Mouse (Mus musculus) lung, postnatal 14 days (tissue): ENCODE data around the gene Spag16.

ENCODE experiments used
- DNase-seq: peaks from one replicate; pipeline ENCODE4 v3.0.0; 2021

Spag16 gene

GRCm38 (mm10) chr1:70104683-70105082 lies 277.9 kb downstream of the Spag16 start:
- no peak for DNase-seq

DNA sequence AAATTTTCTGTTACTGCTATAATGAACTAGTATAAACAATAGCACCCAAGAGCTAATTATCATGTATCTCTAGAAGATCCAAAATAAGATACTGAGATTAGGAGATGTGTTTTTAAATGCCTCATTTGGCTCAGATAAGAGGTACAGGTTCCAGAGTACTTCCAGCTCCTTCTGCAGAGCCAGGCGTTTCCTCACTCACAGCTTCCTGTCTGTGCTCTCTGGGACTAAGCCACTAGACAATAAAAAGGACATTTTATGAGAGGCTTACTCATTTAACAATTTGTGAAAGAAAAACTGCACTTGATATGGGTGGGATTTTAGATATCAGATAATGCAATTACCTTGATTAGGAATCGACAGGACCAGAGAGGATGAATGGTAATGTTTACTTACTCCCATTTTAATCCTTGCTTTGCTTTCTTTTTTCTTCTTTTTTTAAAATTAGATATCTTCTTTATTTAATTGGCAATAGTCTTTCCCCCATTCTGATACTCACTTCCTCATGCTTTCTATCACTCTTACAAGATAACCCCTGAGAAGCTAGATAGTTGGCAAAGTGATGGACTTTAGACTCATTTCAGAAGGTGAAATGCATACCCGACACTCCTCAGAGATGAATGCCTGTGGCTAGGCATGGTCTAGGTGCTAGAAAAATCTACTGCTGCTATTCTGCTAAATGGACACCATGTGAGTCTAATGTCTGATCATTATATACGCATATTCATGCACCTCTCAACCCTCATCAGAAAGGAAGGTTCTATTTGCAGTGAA lies 289.6 kb downstream of the Spag16 start:
- no peak for DNase-seq

DNA sequence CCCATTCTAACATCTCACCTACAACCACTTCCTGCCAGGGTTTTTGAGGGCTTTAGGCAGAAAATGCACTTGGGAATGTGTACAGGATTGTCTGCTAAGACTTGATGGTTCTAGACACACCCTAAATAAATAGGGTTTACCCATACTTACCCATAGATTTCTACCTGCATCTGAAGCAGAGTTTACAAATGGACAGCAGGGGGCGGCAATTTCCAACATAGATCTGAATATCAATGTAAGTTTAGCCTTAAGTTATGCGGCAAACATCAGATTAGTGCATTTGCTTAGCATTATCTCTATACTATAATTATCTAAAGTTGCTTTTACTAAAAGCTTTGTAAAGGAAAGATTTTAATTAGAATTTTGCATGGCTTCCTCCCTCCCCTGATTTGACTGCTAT lies 301.3 kb downstream of the Spag16 start:
- DNase-seq: peak; percentile 11

DNA sequence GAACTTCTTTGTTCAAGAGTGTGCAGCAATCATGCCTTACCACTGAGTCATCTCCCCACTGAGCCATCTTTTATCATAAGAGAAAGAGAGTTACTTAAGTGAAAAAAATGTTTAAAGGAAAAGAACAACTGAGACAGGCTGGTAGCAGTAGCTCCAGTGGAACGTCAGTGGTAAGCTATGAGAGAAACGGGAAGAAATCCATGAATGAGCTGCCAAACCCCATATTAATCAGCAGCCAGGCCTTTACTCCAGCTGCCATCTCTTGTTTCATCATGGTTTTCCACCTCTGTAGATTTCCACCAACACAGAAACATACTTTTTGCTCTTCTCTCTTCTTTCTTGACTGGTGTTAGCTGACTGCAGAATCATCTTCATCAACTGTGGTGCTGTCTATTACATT lies 308.8 kb downstream of the Spag16 start:
- DNase-seq: no peak

GRCm38 (mm10) chr1:70165343-70166158 lies 338.8 kb downstream of the Spag16 start:
- peak; percentile 1 for DNase-seq

GRCm38 (mm10) chr1:70180123-70180741 lies 353.5 kb downstream of the Spag16 start:
- DNase-seq: no peak

GRCm38 (mm10) chr1:70264815-70265214 lies 438.0 kb downstream of the Spag16 start:
- no peak for DNase-seq

DNA sequence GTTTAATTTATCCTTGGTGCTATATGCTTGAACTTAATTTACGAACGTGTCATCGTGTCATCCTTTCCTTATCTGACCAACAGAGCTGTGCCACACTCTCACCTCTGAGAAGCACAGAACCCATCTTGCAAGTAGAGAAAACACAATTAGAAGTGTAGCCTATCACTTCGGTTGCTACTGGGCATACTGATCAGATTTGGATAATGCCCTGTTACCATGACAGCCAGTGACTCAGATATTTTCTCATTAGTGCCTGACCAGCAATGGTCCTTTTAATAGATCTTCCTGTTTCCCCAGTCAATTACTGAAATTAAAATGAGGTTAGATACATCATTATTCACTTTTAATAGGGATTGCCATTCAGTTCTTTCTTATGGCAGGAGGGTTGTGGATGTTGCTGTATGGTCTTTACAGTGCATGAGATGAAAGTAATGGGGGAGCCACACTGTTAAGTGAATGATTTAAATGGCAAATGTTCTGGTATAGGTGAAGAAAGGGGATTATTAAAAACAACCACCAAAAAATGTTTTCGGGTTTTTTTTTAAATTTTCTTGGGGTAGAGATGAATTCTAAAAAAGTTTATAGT lies 439.2 kb downstream of the Spag16 start:
- no peak for DNase-seq

DNA sequence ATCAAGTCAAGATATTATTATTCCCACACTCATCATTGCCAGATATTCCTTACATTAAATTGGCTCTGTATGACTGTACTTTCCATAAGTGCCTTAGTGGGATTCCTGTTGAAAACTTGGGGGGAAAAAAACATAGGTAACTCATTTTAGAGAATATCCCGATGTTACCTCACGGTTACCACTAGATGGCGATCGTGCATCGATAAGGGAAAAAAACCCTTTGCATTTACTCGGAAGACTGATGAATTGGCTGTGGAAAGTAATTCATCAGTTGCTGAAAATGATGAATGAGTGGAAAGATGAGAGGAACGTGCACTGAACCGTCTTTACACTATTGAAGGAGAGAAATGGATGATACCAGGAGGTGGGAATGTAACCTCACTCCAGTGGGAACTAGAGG lies 443.4 kb downstream of the Spag16 start:
- no peak for DNase-seq

DNA sequence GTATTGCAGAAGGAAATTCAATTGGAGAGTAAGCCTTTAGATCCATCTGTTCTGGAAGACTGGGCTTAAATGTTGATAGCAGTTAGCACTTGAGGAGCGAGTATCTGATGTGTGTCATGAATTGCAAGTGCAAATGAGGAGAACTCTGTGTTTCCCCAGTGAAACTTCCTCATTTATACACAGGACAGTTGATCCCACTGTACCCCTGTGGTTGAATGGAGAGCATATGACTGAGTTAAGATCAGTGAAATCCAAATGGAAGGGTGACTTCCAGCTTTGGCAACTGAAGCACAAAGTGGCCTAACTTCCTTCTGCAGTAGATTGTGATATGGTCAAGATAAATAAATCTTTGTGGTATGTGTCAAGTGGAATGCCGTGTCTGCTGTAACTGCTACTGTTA lies 446.0 kb downstream of the Spag16 start:
- DNase-seq: no peak

DNA sequence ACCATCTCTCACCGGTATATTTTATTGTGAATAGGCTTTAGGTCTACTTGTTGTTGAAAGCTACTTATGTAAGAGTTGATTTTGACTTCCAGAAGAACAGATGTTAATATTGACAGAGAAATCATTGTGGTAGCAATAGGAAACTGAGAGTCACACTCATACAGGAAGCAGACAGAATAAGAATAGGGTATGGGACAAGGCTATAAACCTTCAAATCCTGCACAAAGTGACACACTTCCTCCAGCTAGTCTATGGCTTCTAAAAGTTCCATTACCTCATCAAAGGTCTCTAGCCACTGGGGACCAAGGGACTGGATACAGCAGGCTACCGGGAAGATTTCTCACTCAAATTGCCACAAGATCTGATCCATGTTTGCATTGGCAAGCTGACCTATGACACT lies 452.5 kb downstream of the Spag16 start:
- no peak for DNase-seq

DNA sequence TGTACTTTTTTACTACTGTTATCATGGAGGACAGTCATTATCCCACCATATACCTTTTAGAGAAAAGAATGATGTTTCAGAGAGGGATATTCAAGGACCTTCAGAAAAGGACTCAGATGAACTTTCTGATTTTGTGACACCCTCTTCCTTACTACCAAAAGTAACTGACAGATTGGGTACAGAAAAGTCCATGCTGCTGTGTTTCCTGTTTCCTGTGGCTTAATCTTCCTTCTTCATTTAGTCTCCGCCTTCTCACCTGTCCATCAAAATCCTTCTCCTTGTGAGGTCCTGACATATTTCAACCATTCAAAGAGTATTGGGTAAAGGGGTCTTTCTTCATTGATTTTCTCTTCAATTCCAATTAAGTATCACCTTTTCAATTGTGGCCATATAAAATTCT lies 456.6 kb downstream of the Spag16 start:
- no peak for DNase-seq

DNA sequence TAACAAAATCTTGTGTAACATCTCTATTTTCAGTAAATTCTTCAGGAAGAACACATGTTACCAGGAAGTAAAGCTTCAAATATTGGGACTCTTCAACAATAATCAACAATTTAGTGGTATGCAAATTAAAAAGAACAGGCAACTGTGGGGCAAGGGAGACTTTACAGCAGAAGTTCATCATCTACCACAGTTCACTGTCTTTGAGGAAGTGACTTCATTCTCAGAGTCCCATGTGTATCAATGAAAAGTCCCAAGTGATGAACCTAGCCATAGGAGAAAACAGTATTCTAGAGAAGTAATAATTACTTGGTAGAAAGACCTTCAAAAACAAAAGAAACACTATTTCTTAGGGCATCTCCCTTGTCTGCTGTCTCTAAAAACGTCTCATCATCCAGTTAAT lies 457.4 kb downstream of the Spag16 start:
- DNase-seq: no peak

GRCm38 (mm10) chr1:70316128-70316765 lies 489.5 kb downstream of the Spag16 start:
- DNase-seq: no peak

DNA sequence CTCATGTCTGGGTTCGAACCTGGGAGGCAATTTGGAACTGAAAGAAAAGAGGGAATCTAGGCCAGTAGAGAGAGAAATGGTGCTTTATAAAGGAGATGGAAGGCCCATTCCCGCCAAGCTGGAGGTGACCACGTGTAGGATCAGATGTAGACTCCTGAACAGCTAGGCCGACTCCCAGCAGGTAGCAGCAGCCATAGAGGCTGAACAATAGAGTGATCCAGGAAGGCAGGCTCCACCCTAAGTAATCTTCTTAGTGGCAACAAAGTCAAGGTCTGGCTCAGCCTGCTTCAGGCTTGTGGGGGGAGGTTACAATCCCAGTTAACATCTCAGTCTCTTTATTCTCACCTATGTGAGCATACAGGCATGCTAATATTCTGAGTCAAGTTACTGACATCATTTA lies 494.2 kb downstream of the Spag16 start:
- DNase-seq: no peak

GRCm38 (mm10) chr1:70346179-70346578 lies 519.4 kb downstream of the Spag16 start:
- no peak for DNase-seq

GRCm38 (mm10) chr1:70351371-70351770 lies 524.6 kb downstream of the Spag16 start:
- no peak for DNase-seq

DNA sequence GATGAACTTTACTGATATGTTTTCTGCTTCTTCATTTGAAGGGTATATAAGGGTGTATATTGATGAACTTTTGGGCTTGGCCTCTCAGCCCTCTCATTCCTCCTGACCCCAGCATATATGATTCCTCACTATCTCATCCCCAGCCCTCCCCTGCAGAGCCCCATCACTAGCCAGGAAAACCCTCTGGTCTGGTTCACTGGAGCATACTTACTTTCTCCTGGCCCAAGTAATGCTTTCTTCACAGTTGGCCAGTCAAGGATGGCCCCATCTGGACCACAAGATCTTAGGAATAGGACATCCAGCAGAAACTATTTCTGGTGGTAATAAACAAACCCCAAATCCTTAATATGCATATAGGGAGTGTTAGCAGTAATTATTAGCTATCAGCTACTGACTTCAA lies 527.2 kb downstream of the Spag16 start:
- no peak for DNase-seq

- peak; percentile 2 for DNase-seq
These were observed 545.0 kb downstream of the Spag16 start for GRCm38 (mm10) chr1:70371721-70372120.

GRCm38 (mm10) chr1:70380096-70380495 lies 553.3 kb downstream of the Spag16 start:
- DNase-seq: no peak

DNA sequence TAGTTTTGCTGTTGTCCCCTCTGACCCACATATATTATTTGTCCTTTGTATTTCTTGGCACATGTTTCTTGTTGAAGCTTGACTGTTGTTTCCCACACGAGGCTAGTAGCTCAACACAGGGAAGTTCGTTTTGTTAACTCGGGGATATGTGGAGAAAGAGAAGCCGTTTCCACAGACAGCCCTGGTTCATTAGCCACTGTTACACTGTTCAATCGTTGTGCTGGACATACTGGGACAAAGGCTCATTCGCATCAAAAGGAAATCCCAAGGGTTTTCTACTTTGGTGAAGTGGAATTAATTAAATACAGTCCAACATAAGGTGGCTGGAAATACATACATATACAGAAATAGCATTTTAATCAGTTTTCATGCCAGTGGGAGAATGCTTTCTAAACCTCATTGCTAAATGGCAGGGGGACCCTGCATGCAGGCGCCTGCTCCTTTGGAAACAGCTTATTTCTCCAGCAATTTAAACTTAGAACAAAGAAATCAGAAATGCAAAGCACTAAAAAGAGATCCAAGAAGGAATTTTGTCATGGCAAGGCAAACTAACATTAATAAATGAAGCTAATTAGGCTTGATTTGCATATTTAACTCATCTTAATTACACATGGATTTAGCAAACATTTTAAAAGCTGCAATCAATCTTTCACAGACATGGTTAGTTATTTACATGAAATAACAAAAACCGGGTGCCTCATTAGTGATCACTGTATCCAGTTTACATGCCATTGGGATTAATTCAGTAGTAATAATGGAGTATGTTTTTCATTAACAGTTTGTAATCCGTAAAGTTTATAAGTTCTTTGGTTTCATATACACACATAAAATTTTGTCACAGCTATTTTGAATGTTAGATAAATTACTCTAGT lies 615.7 kb downstream of the Spag16 start:
- DNase-seq: no peak

DNA sequence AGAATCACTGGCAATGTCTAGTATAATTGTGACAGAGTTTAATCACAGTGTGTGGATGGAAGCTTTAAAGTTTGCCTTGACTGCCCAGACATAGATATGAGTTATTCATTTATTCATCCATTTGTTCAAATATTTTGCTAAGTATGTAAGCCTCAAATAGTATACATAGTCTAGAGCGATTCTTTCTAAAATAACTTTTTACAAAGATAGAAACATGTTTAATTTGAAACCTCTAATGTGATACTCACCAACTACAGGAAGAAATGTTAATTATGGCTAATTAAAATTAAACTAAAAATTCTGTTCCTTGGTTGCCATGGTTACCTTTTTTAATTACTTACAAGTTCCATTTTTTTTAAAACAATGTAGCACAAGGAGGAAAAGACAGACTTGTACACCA lies 653.1 kb downstream of the Spag16 start:
- no peak for DNase-seq
